Mouse (Mus musculus) gastrocnemius, postnatal 36 days (tissue): ENCODE measurements at regions not wholly inside any gene's neighbourhood (a gene's known extent, or its start where the extent isn't known, plus 50 kb on each side); places are given as distances from the start of the nearest gene placed in this dataset.

Experiments used
- DNase-seq, 2 experiments: peaks; one replicate each; pipeline ENCODE4 v3.0.0; 2022
- intact Hi-C: fragments of 180-260 bp; cut with DNase I; formaldehyde crosslinking; loops from one replicate; pipeline ENCODE4 v1.15.1; 2025

- intact Hi-C loops, result no loop called here
- DNase-seq, result no peak
Observed at GRCm38 (mm10) chr10:117896911-117897643, 51.2 kb upstream of the Rap1b start.

DNA sequence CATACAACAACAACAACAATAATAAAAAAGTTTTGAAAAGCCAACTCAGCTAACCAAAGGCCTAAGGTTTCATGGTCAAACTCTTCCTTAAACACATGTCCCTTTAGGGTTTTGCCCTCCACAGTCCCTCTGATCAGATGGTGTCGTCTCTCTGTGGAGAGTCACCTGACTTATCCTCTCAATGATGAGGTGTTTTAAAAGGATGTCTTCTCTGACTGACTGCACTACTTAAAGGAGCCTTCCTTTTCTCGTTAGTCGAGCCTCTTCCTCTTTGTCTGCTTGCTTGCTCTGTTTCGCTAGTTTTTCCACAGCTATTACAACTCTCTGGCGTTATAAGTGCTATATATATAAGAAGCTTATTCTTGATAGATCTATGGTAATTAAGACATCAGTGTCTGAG lies 51.9 kb upstream of the Rap1b start:
- intact Hi-C loops, result no loop called here
- no peak for DNase-seq

- intact Hi-C loops, result no loop called here
Observed at GRCm38 (mm10) chr10:117898391-117898790, 52.6 kb upstream of the Rap1b start.

DNA sequence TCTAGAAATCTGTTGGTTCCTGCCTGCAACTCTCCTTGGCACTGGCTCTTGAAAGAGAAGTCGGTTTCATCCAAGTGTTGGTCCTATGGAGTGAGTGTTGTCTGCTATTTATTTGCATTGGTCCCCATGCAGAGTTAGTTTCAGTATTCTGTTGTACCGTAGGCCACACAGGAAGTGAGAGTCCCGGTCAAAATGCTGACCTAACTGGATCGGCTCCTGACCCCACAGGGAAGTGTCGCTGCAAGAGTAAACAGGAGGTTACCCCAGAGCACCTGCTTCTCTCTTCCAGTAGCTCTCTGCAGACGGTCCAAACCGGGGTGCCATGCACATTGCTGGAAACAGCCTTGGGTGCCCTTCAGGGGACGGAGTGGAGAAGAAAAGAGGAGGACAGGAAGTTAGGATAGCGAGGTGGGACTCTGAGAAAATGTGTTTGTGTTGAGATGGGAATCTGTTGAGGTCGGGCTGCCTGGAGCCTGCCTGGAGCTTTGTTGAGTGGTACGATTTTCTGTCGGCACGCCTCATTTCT lies 53.6 kb upstream of the Rap1b start:
- intact Hi-C loops, result no loop called here

More at GRCm38 (mm10) chr10:117898391-117898790, 52.6 kb upstream of the Rap1b start:
- no peak for DNase-seq

DNA sequence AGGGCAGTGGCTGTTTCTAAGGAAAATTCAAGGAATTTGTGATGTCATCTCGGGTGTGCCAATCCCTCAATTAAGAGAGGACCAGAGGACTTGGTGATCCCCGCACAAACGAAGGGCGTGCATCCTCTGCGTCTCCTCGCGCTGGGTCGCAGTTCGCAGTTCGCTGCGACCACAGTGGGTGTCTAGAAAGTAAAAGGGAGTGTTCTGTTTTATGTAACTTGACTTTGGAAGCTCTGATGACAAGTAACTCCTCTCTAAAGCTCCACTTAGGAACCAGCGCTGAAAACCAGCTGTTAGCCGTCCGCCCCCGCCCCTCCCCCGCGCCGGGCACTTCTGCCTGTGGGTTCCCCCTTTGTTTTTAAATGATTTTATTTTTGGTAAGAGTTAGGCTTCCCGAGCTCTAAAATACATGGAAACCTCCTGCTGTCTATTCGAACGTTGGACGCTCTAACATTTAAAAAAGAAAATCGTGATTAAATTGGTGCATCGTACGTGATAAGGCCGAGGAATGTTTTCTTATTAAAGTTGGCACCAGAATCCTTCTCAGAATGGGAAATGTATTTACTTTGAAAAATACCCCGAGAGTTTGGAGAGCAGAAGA lies 59.9 kb upstream of the Rap1b start:
- intact Hi-C loops, result no loop called here
- DNase-seq, result peak; percentile 30 to 34

More for the DNA sequence above, 53.6 kb upstream of the Rap1b start:
- DNase-seq, result peak in 1 of 2 experiments; percentile 11

DNA sequence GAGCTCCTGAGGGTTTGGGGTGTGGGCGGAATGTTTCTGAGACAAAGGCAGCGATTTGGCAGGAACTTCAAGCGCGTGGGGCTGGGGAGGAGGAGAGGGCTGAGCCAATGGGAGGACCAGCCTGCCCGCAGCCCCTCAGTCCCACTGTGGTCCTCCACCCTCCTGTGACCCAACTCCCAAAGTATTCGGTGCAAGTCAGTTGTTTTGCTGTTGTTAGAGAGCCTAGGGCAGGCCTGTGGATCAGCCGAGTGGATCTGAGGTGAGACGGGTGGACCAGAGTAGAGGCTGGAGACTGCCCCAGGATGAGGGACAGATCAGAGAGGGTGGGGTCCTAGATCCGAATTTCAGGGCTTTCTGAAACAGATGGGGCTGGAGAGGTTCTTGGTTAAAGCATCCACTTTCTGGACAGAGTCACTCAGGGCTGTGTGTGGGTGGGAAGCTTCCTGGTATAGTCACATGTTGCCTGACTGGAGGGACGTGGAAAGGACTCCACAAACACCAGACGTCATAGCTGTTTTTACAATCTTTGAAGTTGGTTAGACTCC lies 60.5 kb upstream of the Rap1b start:
- DNase-seq, result peak; percentile 65 to 72
- intact Hi-C loops, result no loop called here

DNA sequence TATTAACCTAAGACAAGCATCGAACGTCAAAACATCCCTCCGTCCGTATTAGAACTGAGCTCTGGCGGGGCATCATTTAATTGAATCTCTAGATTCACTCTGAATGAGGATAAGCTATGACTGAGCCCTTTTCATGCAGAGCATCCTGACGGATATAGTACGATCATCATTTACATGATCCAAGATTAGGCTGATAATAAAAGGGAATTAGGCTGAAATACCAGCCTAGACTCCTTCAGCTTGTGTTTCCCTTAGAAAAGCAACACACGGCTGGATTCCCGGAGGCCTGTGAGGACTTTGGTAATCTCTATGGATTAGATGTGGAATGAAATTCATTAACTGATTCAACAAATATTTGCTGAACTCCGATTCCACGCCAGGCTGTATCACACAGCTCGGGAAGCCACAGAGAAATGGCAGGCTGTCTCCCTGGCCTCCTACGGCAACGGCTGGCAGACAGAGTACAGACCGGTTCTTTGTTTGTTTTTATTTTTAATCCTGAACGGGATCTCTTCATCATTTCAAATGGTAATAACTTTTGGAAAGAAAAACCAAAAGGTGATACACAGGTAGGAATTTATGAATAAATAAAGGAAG lies 62.3 kb upstream of the Rap1b start:
- no peak for DNase-seq
- intact Hi-C loops, result no loop called here

- no peak for DNase-seq
- intact Hi-C loops, result no loop called here
Observed at GRCm38 (mm10) chr10:117909155-117909554, 63.3 kb upstream of the Rap1b start.

DNA sequence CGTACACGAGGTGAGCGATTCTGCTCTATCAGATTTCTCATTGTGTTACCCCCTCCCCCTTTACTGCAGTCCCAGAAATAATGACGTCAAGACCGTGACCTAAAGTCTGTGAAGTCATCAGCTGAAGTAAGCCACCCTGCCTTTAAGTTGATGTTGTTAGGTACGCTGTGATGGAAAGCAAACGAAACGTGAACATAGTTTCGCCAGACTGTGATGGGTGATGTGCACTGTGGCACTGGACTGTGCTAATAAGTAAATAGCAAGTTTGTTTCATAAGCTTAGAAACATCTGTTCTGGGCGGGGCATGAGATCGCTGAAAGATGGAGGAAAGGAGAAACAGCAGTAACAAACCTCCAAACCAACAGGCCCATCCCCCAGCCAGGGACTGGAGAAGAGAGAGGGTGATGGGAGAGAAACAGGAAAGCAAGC lies 64.0 kb upstream of the Rap1b start:
- no peak for DNase-seq
- intact Hi-C loops, result no loop called here

DNA sequence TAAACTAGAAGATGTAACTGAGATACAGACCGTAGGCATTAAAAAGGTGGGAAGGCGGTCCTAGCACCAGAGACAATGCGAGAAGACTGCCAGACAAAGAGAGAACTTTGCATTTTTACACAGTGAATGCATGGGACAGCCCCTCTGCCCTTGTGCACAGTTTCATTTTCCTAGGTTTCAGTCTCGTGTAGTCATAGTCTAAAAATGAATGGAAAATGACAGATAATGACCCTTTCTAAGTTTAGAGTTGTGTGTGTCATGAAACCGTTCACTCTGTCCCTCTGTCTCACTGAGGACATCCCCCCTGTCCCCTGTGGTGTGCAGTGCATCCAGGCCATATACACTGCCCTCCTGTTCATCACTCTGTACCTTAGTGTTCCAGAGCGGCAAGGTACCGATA lies 64.6 kb upstream of the Rap1b start:
- DNase-seq, result no peak
- intact Hi-C loops, result no loop called here

DNA sequence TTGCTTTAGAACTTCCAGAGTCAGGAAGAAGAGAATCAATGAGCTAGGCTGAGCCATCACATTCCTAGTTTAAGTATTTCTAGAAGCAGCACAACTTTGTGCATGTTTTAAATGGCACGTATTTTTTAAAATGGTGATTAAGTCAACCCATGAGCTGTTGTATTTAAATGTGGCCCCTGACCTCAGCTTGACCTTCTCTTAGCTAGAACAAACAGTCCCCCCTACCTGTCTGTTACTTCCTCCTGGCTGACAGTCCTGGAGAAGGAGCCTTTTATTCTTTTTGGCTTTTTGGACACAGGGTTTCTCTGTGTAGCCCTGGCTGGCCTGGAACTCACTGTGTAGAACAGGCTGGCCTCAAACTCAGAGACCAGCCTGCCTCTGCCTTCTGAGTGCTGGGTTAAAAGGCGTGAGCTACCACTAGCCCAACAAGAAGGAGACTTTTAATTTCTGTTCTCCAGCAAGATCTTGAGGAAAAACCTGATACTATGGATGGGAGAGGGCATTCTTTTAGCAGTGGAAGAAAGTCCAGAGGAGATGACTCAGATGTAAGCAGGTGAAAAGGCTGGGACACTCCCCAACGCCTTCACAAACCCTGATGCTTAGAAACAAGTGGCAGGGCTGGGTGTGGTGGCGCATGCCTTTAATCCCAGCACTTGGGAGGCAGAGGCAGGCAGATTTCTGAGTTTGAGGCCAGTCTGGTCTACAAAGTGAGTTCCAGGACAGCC lies 69.3 kb upstream of the Rap1b start:
- DNase-seq, result no peak
- intact Hi-C loops, result no loop called here

- intact Hi-C loops, result no loop called here
- DNase-seq, result no peak
Observed at GRCm38 (mm10) chr10:117916280-117916679, 70.4 kb upstream of the Rap1b start.

- no peak for DNase-seq
- intact Hi-C loops, result no loop called here
Observed at GRCm38 (mm10) chr10:117917870-117918269, 72.0 kb upstream of the Rap1b start.

GRCm38 (mm10) chr10:117918616-117919015 lies 72.8 kb upstream of the Rap1b start:
- intact Hi-C loops, result no loop called here
- no peak for DNase-seq

GRCm38 (mm10) chr10:117919186-117919941 lies 73.5 kb upstream of the Rap1b start:
- intact Hi-C loops, result no loop called here
- no peak for DNase-seq

DNA sequence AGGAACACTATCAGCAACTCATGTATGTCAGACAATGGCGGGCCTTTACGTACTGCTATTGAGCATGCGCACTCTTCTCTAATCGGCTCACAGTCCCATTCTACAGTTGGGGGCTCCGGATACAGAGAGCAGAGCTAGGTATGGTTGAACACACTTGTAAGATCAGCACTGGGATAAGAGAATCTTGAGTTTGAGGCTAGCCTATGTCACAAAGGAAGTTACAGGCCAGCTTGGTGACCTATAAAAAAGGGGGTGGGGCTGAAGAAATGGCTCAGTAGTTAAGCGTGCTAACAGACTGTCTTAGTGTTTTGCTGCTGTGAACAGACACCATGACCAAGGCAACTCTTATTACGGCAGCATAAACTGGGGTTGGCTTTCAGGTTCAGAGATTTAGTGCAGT lies 79.4 kb upstream of the Rap1b start:
- intact Hi-C loops, result no loop called here
- no peak for DNase-seq

GRCm38 (mm10) chr10:117925611-117926555 lies 80.0 kb upstream of the Rap1b start:
- intact Hi-C loops, result no loop called here
- DNase-seq, result no peak

DNA sequence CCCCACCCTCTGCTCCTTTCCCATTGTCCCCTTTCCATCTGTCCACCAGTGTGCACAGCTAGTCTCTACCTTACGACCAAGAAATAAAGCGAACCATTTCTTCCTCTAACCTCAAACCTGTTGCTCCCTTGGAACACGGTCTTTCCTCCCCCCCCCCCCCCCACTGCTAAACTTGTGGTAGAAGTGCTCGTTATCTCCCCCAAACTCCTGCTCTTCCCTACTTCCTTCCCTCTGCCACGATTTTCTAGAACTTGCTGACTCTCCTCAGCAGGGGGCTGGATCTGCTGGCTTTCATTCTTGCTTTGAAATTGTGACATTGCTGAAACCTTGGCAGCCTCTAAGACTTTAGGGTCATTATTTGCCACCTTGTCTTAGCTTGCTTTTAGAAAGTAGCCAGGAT lies 83.2 kb upstream of the Rap1b start:
- no peak for DNase-seq
- intact Hi-C loops, result no loop called here

GRCm38 (mm10) chr10:117934797-117935196 lies 89.0 kb upstream of the Rap1b start:
- DNase-seq, result no peak
- intact Hi-C loops, result loop anchor here (5.0 kb wide), 1 partner anchor 87 kb away; the partner anchor contains the start of gene Rap1b
